Mouse (Mus musculus) erythroblast, embryonic 14.5 days (primary cell): ENCODE data around the gene Crybg1.

Source experiments
- GATA1 ChIP-seq: IDR thresholded peaks from 2 replicates; pipeline ENCODE4 v1.6.1; 2012; ENCODE audit warnings: low read length, inconsistent platforms, mixed read lengths
- TAL1 ChIP-seq: IDR thresholded peaks from 3 replicates; pipeline ENCODE4 v1.6.1; 2012; ENCODE audit warnings: low read length, inconsistent platforms, mixed read lengths

DNA sequence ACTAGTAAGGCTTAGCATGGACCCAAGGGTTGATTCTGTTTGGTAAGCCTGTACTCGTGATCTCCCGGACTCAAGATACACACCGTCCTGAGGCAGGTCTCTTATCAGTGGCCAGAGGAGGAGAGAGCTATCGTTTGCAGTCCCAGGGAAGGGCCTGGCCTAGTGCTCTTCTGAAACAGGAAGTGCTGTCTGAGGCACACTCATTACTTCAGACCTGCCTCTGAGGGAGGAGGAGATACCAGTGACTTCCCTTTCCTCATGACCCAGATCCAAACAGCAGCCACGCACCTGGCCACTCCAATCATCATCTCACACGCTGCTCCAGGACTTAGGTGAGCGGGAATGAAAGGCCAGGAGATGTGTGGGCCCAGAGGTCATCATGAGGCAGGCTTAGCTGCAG is 79.5 kb downstream of the Crybg1 start:
- TF ChIP-seq TAL1, result no peak
- no peak for TF ChIP-seq GATA1
